Mouse (Mus musculus): Measurements from ENCODE around the gene 9530068E07Rik.
"Not testable (repeated sequence)": the region's sequence is repeated elsewhere in the genome, so short reads cannot be mapped to it uniquely, and the experiment has no call there.

Gene 9530068E07Rik

DNA sequence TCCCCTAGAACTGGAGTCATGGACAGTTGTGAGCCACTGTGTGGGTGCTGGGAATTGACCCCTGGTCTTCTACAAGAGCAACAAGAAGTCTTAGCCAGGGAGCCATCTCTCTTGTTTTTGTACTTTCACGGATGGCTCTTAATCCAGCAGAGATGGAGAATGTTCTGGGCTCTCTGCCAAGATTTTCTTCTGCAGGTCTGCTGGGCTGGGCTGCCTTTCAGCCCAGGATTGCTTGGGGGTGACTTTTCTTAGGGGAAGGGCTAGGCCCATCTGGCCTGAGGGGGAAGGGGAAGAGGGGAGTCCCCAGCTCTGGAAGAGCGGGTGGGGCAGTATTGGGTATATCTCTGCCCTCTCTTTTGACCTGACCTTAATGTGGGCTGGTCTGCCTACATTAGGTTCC, 25.7 kb upstream of the 9530068E07Rik start:
- DNase-seq (ENCODE audit: extremely low read depth, insufficient read length, low spot score): no peak

DNA sequence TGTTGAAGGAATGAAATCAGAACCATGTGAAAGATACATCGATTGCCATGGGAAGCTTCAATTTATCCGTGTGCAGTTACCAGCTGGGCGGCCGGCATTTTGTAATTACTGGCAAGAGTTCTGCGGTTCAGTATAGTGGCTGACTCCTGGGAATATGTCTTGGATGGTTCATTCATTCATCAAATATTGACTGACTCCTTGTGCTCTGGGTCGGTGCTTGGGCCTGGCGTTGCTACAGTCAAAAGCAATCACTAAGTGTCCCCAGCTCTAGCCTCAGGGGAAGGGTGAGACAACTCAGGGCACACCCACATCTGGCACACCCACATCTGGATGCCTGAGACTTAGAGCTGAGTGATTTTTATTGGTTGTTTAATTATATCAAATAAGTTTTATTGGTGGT, 22.4 kb upstream of the 9530068E07Rik start:
- no peak for DNase-seq (ENCODE audit: extremely low read depth, insufficient read length, low spot score)

DNA sequence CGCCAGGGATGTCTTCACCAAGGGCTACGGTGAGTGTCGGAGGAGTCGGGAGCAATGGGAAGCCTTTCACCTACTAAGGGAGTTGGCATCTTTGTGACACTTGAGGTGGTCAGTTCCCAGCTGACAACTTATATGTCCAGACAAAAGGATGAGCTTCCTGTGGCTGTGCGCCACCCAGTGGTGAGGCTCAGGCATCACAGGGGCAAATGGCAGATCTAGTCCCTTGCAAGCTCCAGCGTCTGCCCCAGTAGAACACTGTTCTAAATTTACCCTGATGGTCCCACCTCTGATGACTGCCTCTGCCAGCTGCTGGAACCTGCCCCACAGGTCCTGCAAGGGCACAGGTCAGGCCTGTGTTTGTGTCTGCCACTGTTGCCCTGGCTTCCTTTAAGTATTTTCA, 21.9 kb upstream of the 9530068E07Rik start:
- DNase-seq (ENCODE audit: extremely low read depth, insufficient read length, low spot score): peak; percentile 57

DNA sequence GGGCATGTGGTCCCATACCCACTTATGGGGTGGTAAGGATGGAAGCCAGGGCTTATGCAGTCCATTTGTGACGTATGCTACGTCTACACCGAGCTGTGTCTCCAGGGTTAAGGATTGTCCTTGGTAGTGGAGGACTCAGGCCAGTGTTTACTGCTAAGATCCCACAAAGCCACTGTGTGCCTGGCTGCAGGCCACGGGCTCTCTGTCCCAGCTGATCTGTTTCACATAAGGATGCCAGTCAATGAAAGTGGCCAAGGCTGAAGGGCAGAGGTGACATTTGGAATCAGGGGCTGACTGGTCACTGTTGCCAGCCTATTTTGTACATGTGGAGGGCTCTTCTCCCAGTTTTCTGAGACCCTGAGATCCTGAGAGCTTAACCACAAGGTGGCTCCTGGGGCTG, 18.6 kb upstream of the 9530068E07Rik start:
- no peak for DNase-seq (ENCODE audit: extremely low read depth, insufficient read length, low spot score)

- DNase-seq (ENCODE audit: extremely low read depth, insufficient read length, low spot score): no peak
Observed at GRCm38 (mm10) chr11:52379241-52379640, 17.0 kb upstream of the 9530068E07Rik start.

- DNase-seq (ENCODE audit: extremely low read depth, insufficient read length, low spot score): no peak
Observed at GRCm38 (mm10) chr11:52383741-52384140, 12.5 kb upstream of the 9530068E07Rik start.

DNA sequence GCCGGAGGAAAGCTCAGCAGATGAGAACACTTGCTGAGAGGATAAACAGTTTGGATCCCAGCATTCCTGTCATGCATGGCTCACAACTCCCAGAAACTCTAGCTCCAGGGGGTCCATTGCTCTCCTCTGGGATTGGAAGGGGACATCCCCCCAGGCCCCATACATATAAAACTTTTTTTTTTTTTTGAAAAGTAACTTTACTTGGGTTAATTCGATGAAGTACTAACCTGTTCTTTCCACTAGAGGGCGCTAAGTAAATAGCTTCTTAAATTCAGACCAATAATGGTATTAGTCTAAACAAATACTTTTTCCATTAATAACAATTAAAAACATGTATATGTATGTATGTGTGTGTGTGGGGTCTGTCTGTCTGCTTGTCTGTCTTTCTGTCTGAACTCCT, 11.6 kb upstream of the 9530068E07Rik start:
- no peak for DNase-seq (ENCODE audit: extremely low read depth, insufficient read length, low spot score)

DNA sequence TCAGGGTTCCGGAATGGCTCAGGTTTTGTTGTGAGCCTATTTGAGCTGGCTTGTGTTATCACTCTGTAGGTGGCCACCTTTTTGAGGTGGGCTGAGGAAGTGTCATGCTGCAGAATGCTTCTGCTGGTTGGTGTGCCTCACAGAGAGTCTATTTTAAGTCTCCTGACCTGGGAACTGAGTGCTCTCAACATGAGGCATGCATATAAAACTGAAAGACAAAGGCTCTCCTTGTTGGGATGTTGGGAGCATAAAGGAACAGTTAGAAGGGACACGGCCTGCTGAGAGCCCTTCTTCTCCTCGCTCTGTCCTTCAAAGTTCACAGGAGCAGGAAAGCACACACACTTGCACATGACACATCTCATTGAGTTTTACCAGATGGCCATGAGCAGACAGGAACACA, 9.3 kb upstream of the 9530068E07Rik start:
- DNase-seq (ENCODE audit: extremely low read depth, insufficient read length, low spot score): no peak

GRCm38 (mm10) chr11:52388150-52388549, 8.1 kb upstream of the 9530068E07Rik start:
- no peak for DNase-seq (ENCODE audit: extremely low read depth, insufficient read length, low spot score)

GRCm38 (mm10) chr11:52388979-52389378, 7.2 kb upstream of the 9530068E07Rik start:
- not testable (repeated sequence) for DNase-seq (ENCODE audit: extremely low read depth, insufficient read length, low spot score)

- DNase-seq (ENCODE audit: extremely low read depth, insufficient read length, low spot score): no peak
Observed at GRCm38 (mm10) chr11:52389933-52390332, 6.3 kb upstream of the 9530068E07Rik start.

- no peak for DNase-seq (ENCODE audit: extremely low read depth, insufficient read length, low spot score)
Observed at GRCm38 (mm10) chr11:52394494-52394893, 1.7 kb upstream of the 9530068E07Rik start.

DNA sequence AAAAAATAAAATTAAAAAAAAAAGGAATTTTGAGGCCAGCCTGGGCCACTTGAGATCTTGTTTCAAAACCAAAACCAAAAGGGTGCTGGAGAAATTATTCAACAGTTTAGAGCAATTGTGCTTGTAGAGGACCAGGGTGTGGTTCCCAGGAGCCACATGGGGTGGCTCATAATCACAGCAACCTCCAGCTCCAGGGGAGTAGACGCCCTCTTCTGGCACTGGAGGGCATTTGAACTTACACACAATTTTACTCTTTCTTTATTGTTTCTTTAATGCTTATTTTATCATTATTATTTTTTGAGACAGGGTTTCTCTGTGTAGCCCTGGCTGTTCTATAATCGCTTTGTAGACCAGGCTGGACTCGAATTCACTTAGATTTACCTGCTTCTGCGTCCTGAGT, 885 bp upstream of the 9530068E07Rik start:
- no peak for DNase-seq (ENCODE audit: extremely low read depth, insufficient read length, low spot score)

GRCm38 (mm10) chr11:52396597-52397188, 465 bp downstream of the 9530068E07Rik start:
- DNase-seq (ENCODE audit: extremely low read depth, insufficient read length, low spot score): no peak

- no peak for DNase-seq (ENCODE audit: extremely low read depth, insufficient read length, low spot score)
Observed at GRCm38 (mm10) chr11:52397385-52397987, 1.3 kb downstream of the 9530068E07Rik start.

DNA sequence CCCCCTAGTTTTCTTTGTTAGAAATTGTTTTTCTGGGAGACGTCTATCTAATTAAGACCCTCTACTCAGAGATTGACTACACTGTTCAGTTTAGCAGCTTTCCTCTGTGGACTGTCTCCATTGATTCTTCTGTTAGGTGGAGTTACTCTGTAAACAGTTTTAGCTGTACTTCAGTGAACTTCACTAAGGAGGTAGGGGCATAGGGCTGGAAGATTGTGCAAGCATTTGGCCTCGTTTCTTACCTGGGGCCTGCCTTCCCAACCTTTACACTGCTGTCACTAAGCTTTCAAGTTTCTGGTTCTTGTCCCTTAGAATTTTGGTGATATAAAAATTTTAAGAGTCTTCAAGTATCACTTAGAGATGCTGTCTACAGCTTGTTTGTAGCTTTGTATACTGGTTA, 5.2 kb downstream of the 9530068E07Rik start:
- no peak for DNase-seq (ENCODE audit: extremely low read depth, insufficient read length, low spot score)

- no peak for DNase-seq (ENCODE audit: extremely low read depth, insufficient read length, low spot score)
Observed at GRCm38 (mm10) chr11:52402566-52402965, 6.3 kb downstream of the 9530068E07Rik start.

DNA sequence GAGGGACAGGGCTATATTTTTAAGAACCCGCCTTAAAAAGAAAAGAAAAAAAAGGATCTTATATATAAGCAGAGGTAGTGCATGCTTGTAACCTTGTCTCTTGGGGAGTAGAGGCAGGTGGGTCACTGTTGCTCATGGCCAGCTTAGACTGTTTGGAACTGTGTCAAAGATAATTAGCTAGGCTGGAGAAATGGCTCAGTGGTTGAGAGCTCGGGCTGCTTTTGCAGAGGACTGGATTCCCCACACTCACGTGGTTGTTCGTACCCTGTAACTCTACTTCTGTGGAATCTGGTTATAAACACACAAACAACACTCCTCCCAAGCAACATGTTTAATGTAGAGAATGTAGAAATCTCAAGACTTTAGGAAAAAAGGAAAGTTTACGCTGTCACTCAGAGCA, 8.0 kb downstream of the 9530068E07Rik start:
- DNase-seq (ENCODE audit: extremely low read depth, insufficient read length, low spot score): no peak

- DNase-seq (ENCODE audit: extremely low read depth, insufficient read length, low spot score): no peak
Observed at GRCm38 (mm10) chr11:52405196-52405688, 9.0 kb downstream of the 9530068E07Rik start.

GRCm38 (mm10) chr11:52409316-52409715, 13.1 kb downstream of the 9530068E07Rik start:
- DNase-seq (ENCODE audit: extremely low read depth, insufficient read length, low spot score): no peak

DNA sequence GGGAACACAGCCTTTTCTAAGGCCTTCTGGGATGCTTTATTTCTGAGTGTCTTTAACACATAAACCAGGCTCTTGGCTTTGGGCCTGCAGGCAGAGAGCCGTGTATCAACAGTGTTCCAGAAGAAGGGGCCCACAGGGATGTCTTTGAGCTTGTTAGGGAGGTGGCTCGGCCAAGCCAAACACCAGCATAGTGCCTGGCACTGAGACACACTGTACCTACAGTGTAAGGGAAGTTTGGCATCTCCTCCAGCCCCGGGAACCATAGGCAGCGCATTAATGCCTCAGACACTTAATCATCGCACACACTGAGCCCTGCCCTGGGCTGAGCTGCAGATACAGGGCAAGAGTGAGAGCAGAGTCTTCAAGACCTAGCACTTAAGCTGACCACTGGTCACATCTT, 22.1 kb downstream of the 9530068E07Rik start:
- peak; percentile 61 for DNase-seq (ENCODE audit: extremely low read depth, insufficient read length, low spot score)

DNA sequence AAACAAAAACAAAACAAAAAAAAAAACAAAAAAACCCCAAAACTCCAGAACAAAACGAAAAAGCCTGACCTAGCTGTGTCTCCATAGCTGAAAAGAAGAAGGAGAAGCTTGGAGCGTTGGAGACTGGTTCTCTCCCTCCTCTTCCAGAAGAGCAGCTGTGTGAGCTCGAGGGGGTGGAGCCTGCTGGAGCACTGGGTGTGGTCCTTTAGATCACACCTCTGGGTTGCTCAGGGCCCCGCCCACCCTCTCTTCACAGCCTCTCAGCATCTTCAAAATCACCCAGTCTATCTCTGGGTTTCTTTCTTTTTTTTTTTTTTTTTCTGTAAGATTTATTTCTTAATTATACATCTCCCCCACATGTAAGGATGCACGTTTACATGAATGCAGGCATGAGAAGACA, 23.0 kb downstream of the 9530068E07Rik start:
- peak; percentile 34 for DNase-seq (ENCODE audit: extremely low read depth, insufficient read length, low spot score)

GRCm38 (mm10) chr11:52419861-52420260, 23.6 kb downstream of the 9530068E07Rik start:
- DNase-seq (ENCODE audit: extremely low read depth, insufficient read length, low spot score): no peak
